Mouse (Mus musculus): ENCODE results near the gene Elob.

Elob gene

GRCm38 (mm10) chr17:23823614-23824013 lies 5.3 kb downstream of the Elob start:
- peak; percentile 18 for DNase-seq (ENCODE audit: low read depth)

GRCm38 (mm10) chr17:23823018-23823417 lies 5.9 kb downstream of the Elob start:
- DNase-seq (ENCODE audit: low read depth), result no peak

- DNase-seq (ENCODE audit: low read depth), result peak; percentile 22
Observed at GRCm38 (mm10) chr17:23822094-23822493, 6.8 kb downstream of the Elob start.

GRCm38 (mm10) chr17:23820731-23821130 lies 8.2 kb downstream of the Elob start:
- DNase-seq (ENCODE audit: low read depth), result no peak

GRCm38 (mm10) chr17:23819235-23819634 lies 9.7 kb downstream of the Elob start:
- no peak for DNase-seq (ENCODE audit: low read depth)

GRCm38 (mm10) chr17:23818579-23818978 lies 10.4 kb downstream of the Elob start:
- peak; percentile 24 for DNase-seq (ENCODE audit: low read depth)

GRCm38 (mm10) chr17:23815641-23816040 lies 13.3 kb downstream of the Elob start:
- DNase-seq (ENCODE audit: low read depth), result no peak

- no peak for DNase-seq (ENCODE audit: low read depth)
Observed at GRCm38 (mm10) chr17:23807918-23808317, 21.0 kb downstream of the Elob start.

- DNase-seq (ENCODE audit: low read depth), result peak; percentile 62
Observed at GRCm38 (mm10) chr17:23806867-23807266, 22.1 kb downstream of the Elob start.

- peak; percentile 83 for DNase-seq (ENCODE audit: low read depth)
Observed at GRCm38 (mm10) chr17:23804426-23805085, 24.4 kb downstream of the Elob start.

- DNase-seq (ENCODE audit: low read depth), result peak; percentile 92
Observed at GRCm38 (mm10) chr17:23803366-23804041, 25.4 kb downstream of the Elob start.

GRCm38 (mm10) chr17:23802746-23803365 lies 26.1 kb downstream of the Elob start:
- peak; percentile 99 for DNase-seq (ENCODE audit: low read depth)

- DNase-seq (ENCODE audit: low read depth), result no peak
Observed at GRCm38 (mm10) chr17:23801627-23802026, 27.3 kb downstream of the Elob start.

GRCm38 (mm10) chr17:23797316-23797715 lies 31.6 kb downstream of the Elob start:
- DNase-seq (ENCODE audit: low read depth), result peak; percentile 71

GRCm38 (mm10) chr17:23795323-23795722 lies 33.6 kb downstream of the Elob start:
- DNase-seq (ENCODE audit: low read depth), result no peak

GRCm38 (mm10) chr17:23791079-23791357 lies 37.9 kb downstream of the Elob start:
- peak; percentile 57 for DNase-seq (ENCODE audit: low read depth)

GRCm38 (mm10) chr17:23790269-23791078 lies 38.5 kb downstream of the Elob start, which contains the start of gene Srrm2:
TSS of gene Srrm2 (plus strand) at chr17:23790532.
- DNase-seq (ENCODE audit: low read depth), result peak; percentile 69

- no peak for DNase-seq (ENCODE audit: low read depth)
Observed at GRCm38 (mm10) chr17:23789749-23790268, 39.1 kb downstream of the Elob start.

- DNase-seq (ENCODE audit: low read depth), result no peak
Observed at GRCm38 (mm10) chr17:23788973-23789372, 40.0 kb downstream of the Elob start.

GRCm38 (mm10) chr17:23786510-23786931 lies 42.4 kb downstream of the Elob start:
- no peak for DNase-seq (ENCODE audit: low read depth)

- DNase-seq (ENCODE audit: low read depth), result peak; percentile 91
Observed at GRCm38 (mm10) chr17:23785561-23786471, 43.1 kb downstream of the Elob start, which contains the start of gene Flywch2. TSS of gene Flywch2 (minus strand) at chr17:23786081.
